Mouse (Mus musculus) kidney, adult 2 months (tissue): ENCODE results near the gene Rapgef5.

ENCODE experiments used
- CTCF ChIP-seq: fragments of 200-500 bp; conservative IDR thresholded peaks from 2 replicates; pipeline ENCODE4 v1.5.1; 2011; ENCODE audit warnings: low read depth, mild to moderate bottlenecking, control low read depth, low read length, moderate library complexity, mixed read lengths; ENCODE audit not compliant: insufficient read depth, insufficient read length
- POLR2A ChIP-seq: fragments of 200-500 bp; IDR thresholded peaks from one replicate; pipeline ENCODE4 v1.6.1; 2011; ENCODE audit warnings: low read depth, low read length, control low read depth

DNA sequence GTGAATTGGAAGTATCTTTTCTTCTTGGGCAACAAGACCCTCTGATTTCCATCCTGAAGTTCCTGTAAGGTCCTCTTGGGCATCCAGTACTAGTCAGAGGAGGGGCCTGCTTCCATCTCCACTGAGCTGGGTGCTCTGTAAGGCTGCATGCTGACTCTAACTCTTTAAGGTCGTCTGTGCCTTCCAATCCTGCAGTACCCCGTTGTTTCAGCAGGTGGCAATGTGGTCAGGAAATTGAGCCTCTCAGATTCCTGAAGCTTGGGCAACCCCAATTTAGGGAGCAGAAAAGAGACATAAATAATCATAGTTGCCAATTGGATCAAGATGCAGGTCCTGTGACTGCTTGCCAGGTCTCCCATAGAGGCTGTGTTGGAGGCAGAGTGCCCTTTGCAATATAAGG is 256.4 kb downstream of the Rapgef5 start:
- TF ChIP-seq POLR2A (no peak), CTCF (peak; percentile 76)
